Mouse (Mus musculus): ENCODE results near the gene Hipk4. TPM values are rescaled to one million over a fixed set of nuclear protein-coding genes. Genes with fewer than 3 reads are reported as not detected.

The Hipk4 gene
- polyA plus RNA-seq, 1 experiment from 2014 or later = 0.57 TPM

GRCm38 (mm10) chr7:27538797-27539196 lies 15.7 kb downstream of the Hipk4 start:
- Histone ChIP-seq H3K4me2 (no peak overlapping the region), H3K9ac (ENCODE audit: low read depth, low read length) (no peak overlapping the region), H3K4me1 (ENCODE audit: control insufficient read depth, insufficient read depth, low read length) (peaks cover 13% of the 10 kb centered on the region), H3K27me3 (ENCODE audit: control insufficient read depth, insufficient read depth, low read length) (no peaks in the 10 kb centered on the region), H3K9me3 (replicated peaks; ENCODE audit: control insufficient read depth, low read length) (no peaks in the 10 kb centered on the region), H3K36me3 (ENCODE audit: control insufficient read depth, insufficient read depth, low read length) (peaks cover 3% of the 10 kb centered on the region; the same call in 1 of the 2 replicates), H3K4me3 (ENCODE audit: low read depth, low read length) (no peak overlapping the region), H3K27ac (ENCODE audit: low read depth, low read length) (no peak overlapping the region)
- ATAC-seq (replicated peaks; ENCODE audit: insufficient number of reproducible peaks, low FRiP score, low TSS enrichment) = no peak
- 76% methylated on average over 2 of the region's 2 CpGs for WGBS (ENCODE audit: insufficient replicate concordance)

GRCm38 (mm10) chr7:27540521-27540920 lies 17.5 kb downstream of the Hipk4 start:
- H3K9ac ChIP-seq (ENCODE audit: low read depth, low read length) = no peak overlapping the region
- H3K4me1 ChIP-seq (ENCODE audit: control insufficient read depth, insufficient read depth, low read length) = peaks cover 11% of the 10 kb centered on the region
- peaks cover 3% of the 10 kb centered on the region; the same call in 1 of the 2 replicates for H3K36me3 ChIP-seq (ENCODE audit: control insufficient read depth, insufficient read depth, low read length)
- no peak overlapping the region for H3K4me3 ChIP-seq (ENCODE audit: low read depth, low read length)
- no peak overlapping the region for H3K4me2 ChIP-seq
- 62% methylated on average over 2 of the region's 2 CpGs for WGBS (ENCODE audit: insufficient replicate concordance)
- H3K9me3 ChIP-seq (replicated peaks; ENCODE audit: control insufficient read depth, low read length) = no peaks in the 10 kb centered on the region
- no peaks in the 10 kb centered on the region for H3K27me3 ChIP-seq (ENCODE audit: control insufficient read depth, insufficient read depth, low read length)
- H3K27ac ChIP-seq (ENCODE audit: low read depth, low read length) = no peak overlapping the region
- ATAC-seq (replicated peaks; ENCODE audit: insufficient number of reproducible peaks, low FRiP score, low TSS enrichment) = 0 out of 2 replicates have a peak, but pooled peaks have one; percentile 23

GRCm38 (mm10) chr7:27540935-27541334 lies 17.9 kb downstream of the Hipk4 start:
- no peak overlapping the region for H3K4me2 ChIP-seq
- H3K4me1 ChIP-seq (ENCODE audit: control insufficient read depth, insufficient read depth, low read length) = peaks cover 9% of the 10 kb centered on the region
- no peaks in the 10 kb centered on the region for H3K27me3 ChIP-seq (ENCODE audit: control insufficient read depth, insufficient read depth, low read length)
- 80% methylated on average over 6 of the region's 6 CpGs for WGBS (ENCODE audit: insufficient replicate concordance)
- H3K36me3 ChIP-seq (ENCODE audit: control insufficient read depth, insufficient read depth, low read length) = peaks cover 3% of the 10 kb centered on the region; the same call in 1 of the 2 replicates
- no peaks in the 10 kb centered on the region for H3K9me3 ChIP-seq (replicated peaks; ENCODE audit: control insufficient read depth, low read length)
- no peak overlapping the region for H3K4me3 ChIP-seq (ENCODE audit: low read depth, low read length)
- H3K9ac ChIP-seq (ENCODE audit: low read depth, low read length) = no peak overlapping the region
- no peak; the same call in 1 of the 2 replicates for ATAC-seq (replicated peaks; ENCODE audit: insufficient number of reproducible peaks, low FRiP score, low TSS enrichment)
- H3K27ac ChIP-seq (ENCODE audit: low read depth, low read length) = no peak overlapping the region

GRCm38 (mm10) chr7:27541431-27541830 lies 18.4 kb downstream of the Hipk4 start:
- no peak overlapping the region for H3K9ac ChIP-seq (ENCODE audit: low read depth, low read length)

GRCm38 (mm10) chr7:27541922-27542321 lies 18.9 kb downstream of the Hipk4 start:
- H3K4me2 ChIP-seq = peak overlapping the region; percentile 97
- H3K27me3 ChIP-seq (ENCODE audit: control insufficient read depth, insufficient read depth, low read length) = no peaks in the 10 kb centered on the region
- H3K4me1 ChIP-seq (ENCODE audit: control insufficient read depth, insufficient read depth, low read length) = peaks cover 9% of the 10 kb centered on the region
- 56% methylated on average over 5 of the region's 5 CpGs for WGBS (ENCODE audit: insufficient replicate concordance)
- peak overlapping the region; percentile 74 for H3K9ac ChIP-seq (ENCODE audit: low read depth, low read length)
- H3K36me3 ChIP-seq (ENCODE audit: control insufficient read depth, insufficient read depth, low read length) = peaks cover 3% of the 10 kb centered on the region; the same call in 1 of the 2 replicates
- ATAC-seq (replicated peaks; ENCODE audit: insufficient number of reproducible peaks, low FRiP score, low TSS enrichment) = no peak
- no peak overlapping the region for H3K27ac ChIP-seq (ENCODE audit: low read depth, low read length)
- peak overlapping the region; percentile 63 for H3K4me3 ChIP-seq (ENCODE audit: low read depth, low read length)
- H3K9me3 ChIP-seq (replicated peaks; ENCODE audit: control insufficient read depth, low read length) = no peaks in the 10 kb centered on the region

More at GRCm38 (mm10) chr7:27541431-27541830, 18.4 kb downstream of the Hipk4 start:
- H3K9me3 ChIP-seq (replicated peaks; ENCODE audit: control insufficient read depth, low read length) = no peaks in the 10 kb centered on the region
- 78% methylated on average over 16 of the region's 16 CpGs for WGBS (ENCODE audit: insufficient replicate concordance)
- no peaks in the 10 kb centered on the region for H3K27me3 ChIP-seq (ENCODE audit: control insufficient read depth, insufficient read depth, low read length)
- ATAC-seq (replicated peaks; ENCODE audit: insufficient number of reproducible peaks, low FRiP score, low TSS enrichment) = no peak
- no peak overlapping the region for H3K4me3 ChIP-seq (ENCODE audit: low read depth, low read length)
- H3K27ac ChIP-seq (ENCODE audit: low read depth, low read length) = no peak overlapping the region
- peaks cover 9% of the 10 kb centered on the region for H3K4me1 ChIP-seq (ENCODE audit: control insufficient read depth, insufficient read depth, low read length)
- H3K36me3 ChIP-seq (ENCODE audit: control insufficient read depth, insufficient read depth, low read length) = peaks cover 3% of the 10 kb centered on the region; the same call in 1 of the 2 replicates
- H3K4me2 ChIP-seq = peak overlapping the region; percentile 97; the same call in 1 of the 2 replicates

- H3K9me3 ChIP-seq (replicated peaks; ENCODE audit: control insufficient read depth, low read length) = no peaks in the 10 kb centered on the region
- no peaks in the 10 kb centered on the region for H3K27me3 ChIP-seq (ENCODE audit: control insufficient read depth, insufficient read depth, low read length)
- peaks cover 9% of the 10 kb centered on the region for H3K4me1 ChIP-seq (ENCODE audit: control insufficient read depth, insufficient read depth, low read length)
- peak; percentile 83 for ATAC-seq (replicated peaks; ENCODE audit: insufficient number of reproducible peaks, low FRiP score, low TSS enrichment)
- no peak overlapping the region for H3K27ac ChIP-seq (ENCODE audit: low read depth, low read length)
- H3K4me3 ChIP-seq (ENCODE audit: low read depth, low read length) = peak overlapping the region; percentile 63
- 1% methylated on average over 30 of the region's 30 CpGs for whole genome bisulfite sequencing (ENCODE audit: insufficient replicate concordance)
- peak overlapping the region; percentile 97 for H3K4me2 ChIP-seq
- H3K36me3 ChIP-seq (ENCODE audit: control insufficient read depth, insufficient read depth, low read length) = peaks cover 3% of the 10 kb centered on the region; the same call in 1 of the 2 replicates
- peak overlapping the region; percentile 74 for H3K9ac ChIP-seq (ENCODE audit: low read depth, low read length)
Measured at GRCm38 (mm10) chr7:27542392-27543033, 19.4 kb downstream of the Hipk4 start.

- Histone ChIP-seq H3K9ac (ENCODE audit: low read depth, low read length) (peak overlapping the region; percentile 74), H3K4me3 (ENCODE audit: low read depth, low read length) (peak overlapping the region; percentile 63), H3K9me3 (replicated peaks; ENCODE audit: control insufficient read depth, low read length) (no peaks in the 10 kb centered on the region), H3K27ac (ENCODE audit: low read depth, low read length) (no peak overlapping the region), H3K4me1 (ENCODE audit: control insufficient read depth, insufficient read depth, low read length) (peaks cover 9% of the 10 kb centered on the region), H3K27me3 (ENCODE audit: control insufficient read depth, insufficient read depth, low read length) (no peaks in the 10 kb centered on the region), H3K36me3 (ENCODE audit: control insufficient read depth, insufficient read depth, low read length) (peaks cover 3% of the 10 kb centered on the region; the same call in 1 of the 2 replicates), H3K4me2 (peak overlapping the region; percentile 97)
- ATAC-seq (replicated peaks; ENCODE audit: insufficient number of reproducible peaks, low FRiP score, low TSS enrichment) = no peak
- 46% methylated on average over 6 of the region's 6 CpGs for WGBS (ENCODE audit: insufficient replicate concordance)
Measured at GRCm38 (mm10) chr7:27543065-27543464, 20.0 kb downstream of the Hipk4 start.

GRCm38 (mm10) chr7:27543851-27544250 lies 20.8 kb downstream of the Hipk4 start:
- no peaks in the 10 kb centered on the region for H3K9me3 ChIP-seq (replicated peaks; ENCODE audit: control insufficient read depth, low read length)
- peaks cover 9% of the 10 kb centered on the region for H3K4me1 ChIP-seq (ENCODE audit: control insufficient read depth, insufficient read depth, low read length)
- no peak overlapping the region for H3K4me3 ChIP-seq (ENCODE audit: low read depth, low read length)
- no peak for ATAC-seq (replicated peaks; ENCODE audit: insufficient number of reproducible peaks, low FRiP score, low TSS enrichment)
- H3K9ac ChIP-seq (ENCODE audit: low read depth, low read length) = no peak overlapping the region
- H3K4me2 ChIP-seq = no peak overlapping the region
- H3K27me3 ChIP-seq (ENCODE audit: control insufficient read depth, insufficient read depth, low read length) = no peaks in the 10 kb centered on the region
- peaks cover 3% of the 10 kb centered on the region; the same call in 1 of the 2 replicates for H3K36me3 ChIP-seq (ENCODE audit: control insufficient read depth, insufficient read depth, low read length)
- H3K27ac ChIP-seq (ENCODE audit: low read depth, low read length) = no peak overlapping the region
- 70% methylated on average over 4 of the region's 4 CpGs for WGBS (ENCODE audit: insufficient replicate concordance)
